Mouse (Mus musculus) heart, embryonic 11.5 days (tissue): ENCODE measurements around the gene Nebl. TPM values are rescaled to one million over a fixed set of nuclear protein-coding genes. Genes with fewer than 3 reads are reported as not detected.

ENCODE experiments used
- ATAC-seq: fragments of 200-750 bp; cut with Nextera tagmentation; replicated peaks from 2 replicates; pipeline ENCODE4 v1.8.0; 2017; ENCODE audit warnings: moderate library complexity; ENCODE audit not compliant: insufficient number of reproducible peaks, low FRiP score, low TSS enrichment
- H3K27ac ChIP-seq: fragments of 300-500 bp; sonication (generic); 2 replicates; pipeline ENCODE4 v1.5.1; 2014; ENCODE audit warnings: mild to moderate bottlenecking, low read depth, low read length
- H3K27me3 ChIP-seq: fragments of 300-500 bp; sonication (generic); 2 replicates; pipeline ENCODE4 v1.6.1; 2014; ENCODE audit warnings: mild to moderate bottlenecking, low read length, mixed read lengths; ENCODE audit not compliant: control insufficient read depth, insufficient read depth
- H3K36me3 ChIP-seq: fragments of 300-500 bp; sonication (generic); 2 replicates; pipeline ENCODE4 v1.6.1; 2014; ENCODE audit warnings: mild to moderate bottlenecking, low read length, moderate library complexity, mixed read lengths; ENCODE audit not compliant: control insufficient read depth, insufficient read depth
- H3K4me1 ChIP-seq: fragments of 300-500 bp; sonication (generic); 2 replicates; pipeline ENCODE4 v1.6.1; 2014; ENCODE audit warnings: low read length; ENCODE audit not compliant: control insufficient read depth, insufficient read depth
- H3K4me2 ChIP-seq: fragments of 300-500 bp; sonication (generic); 2 replicates; pipeline ENCODE4 v1.6.1; 2014; ENCODE audit warnings: mild to moderate bottlenecking, moderate library complexity
- H3K4me3 ChIP-seq: fragments of 300-500 bp; sonication (generic); 2 replicates; pipeline ENCODE4 v1.5.1; 2014; ENCODE audit warnings: low read depth, low read length
- H3K9ac ChIP-seq: fragments of 300-500 bp; sonication (generic); 2 replicates; pipeline ENCODE4 v1.6.1; 2014; ENCODE audit warnings: mild to moderate bottlenecking, low read depth, low read length, moderate library complexity
- H3K9me3 ChIP-seq: fragments of 300-500 bp; sonication (generic); replicated peaks from 2 replicates; pipeline ENCODE4 v1.6.1; 2016; ENCODE audit warnings: low read length; ENCODE audit not compliant: control insufficient read depth
- WGBS: fragments of 180-500 bp; shearing (Covaris S2); extraction: QIAGEN DNeasy Blood & Tissue Kit; methylation state at CpG from one replicate; pipeline ENCODE4 v1.1.7; 2014; ENCODE audit not compliant: insufficient replicate concordance; 5-methylcytosine and 5-hydroxymethylcytosine counted together
- polyA plus RNA-seq: library from polyadenylated mRNA; unstranded; fragments of >200 nt; fragmentation: Nextera tagmentation; extraction: Ambion mirVana; gene quantifications from 2 replicates; pipeline ENCODE4 v1.2.1, GENCODE M21; 2014

Nebl gene
- 403 and 457 TPM in 2 replicates for polyA plus RNA-seq

GRCm38 (mm10) chr2:17730957-17731830 is at the start of gene Nebl:
Nebl (minus strand) TSS chr2:17731464.
- no peak within 1 kb of the TSS for H3K27ac ChIP-seq
- WGBS, result under 1% methylated on average over 59 of the region's 59 CpGs
- H3K9ac ChIP-seq, result peak within 1 kb of the TSS; percentile 65
- H3K4me3 ChIP-seq, result peak within 1 kb of the TSS; percentile 56
- H3K4me1 ChIP-seq, result no peaks in the 10 kb centered on the region; the same call in 1 of the 2 replicates
- no peaks in the 10 kb centered on the region for H3K36me3 ChIP-seq
- no peaks in the 10 kb centered on the region for H3K9me3 ChIP-seq
- ATAC-seq, result peak; percentile 65
- peaks cover 20% of the 10 kb centered on the region for H3K27me3 ChIP-seq
- peak within 1 kb of the TSS; percentile 97 for H3K4me2 ChIP-seq

DNA sequence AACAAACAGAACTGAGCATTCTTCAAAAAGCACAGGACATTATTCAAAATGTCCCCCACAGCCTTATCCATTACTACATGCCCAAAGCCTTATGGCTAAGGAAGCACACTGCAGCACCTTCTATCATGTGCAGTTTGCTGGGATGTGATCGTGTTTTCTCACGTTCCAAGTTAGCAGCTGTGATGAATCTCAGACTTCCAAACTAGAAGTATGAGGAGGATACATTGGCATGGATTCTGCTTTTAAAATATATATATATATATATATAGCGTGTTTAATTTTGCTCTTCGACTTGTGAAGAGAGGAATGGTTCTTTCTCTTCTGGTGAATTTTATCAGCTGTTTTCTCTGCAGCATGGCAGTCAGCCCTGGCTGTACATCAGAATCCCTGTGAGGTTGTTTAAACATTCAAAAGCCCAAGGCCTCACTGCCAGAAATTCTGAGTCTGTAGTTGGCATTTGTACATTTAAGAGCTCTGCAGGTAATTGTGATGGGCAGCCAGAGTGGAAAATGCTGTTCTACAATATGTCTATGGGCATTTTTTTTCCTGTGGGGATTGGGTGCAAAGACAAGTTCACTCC is 39.1 kb upstream of the Nebl start:
- H3K4me2 ChIP-seq, result no peak overlapping the region
- WGBS, result 79% methylated on average over 4 of the region's 4 CpGs
- no peaks in the 10 kb centered on the region for H3K36me3 ChIP-seq
- H3K9ac ChIP-seq, result no peak overlapping the region
- H3K27ac ChIP-seq, result no peak overlapping the region
- H3K4me3 ChIP-seq, result no peak overlapping the region
- H3K9me3 ChIP-seq, result no peaks in the 10 kb centered on the region
- H3K4me1 ChIP-seq, result no peaks in the 10 kb centered on the region
- no peak for ATAC-seq
- H3K27me3 ChIP-seq, result no peaks in the 10 kb centered on the region

- H3K27ac ChIP-seq, result no peak overlapping the region
- ATAC-seq, result no peak
- no peaks in the 10 kb centered on the region for H3K36me3 ChIP-seq
- no peaks in the 10 kb centered on the region for H3K27me3 ChIP-seq
- H3K4me2 ChIP-seq, result no peak overlapping the region
- H3K9ac ChIP-seq, result no peak overlapping the region
- no peak overlapping the region for H3K4me3 ChIP-seq
- no peaks in the 10 kb centered on the region for H3K4me1 ChIP-seq
- 78% methylated on average over 5 of the region's 5 CpGs for WGBS
- no peaks in the 10 kb centered on the region for H3K9me3 ChIP-seq
Measured at GRCm38 (mm10) chr2:17769242-17769755, 38.0 kb upstream of the Nebl start.

GRCm38 (mm10) chr2:17756271-17756670 is 25.0 kb upstream of the Nebl start:
- no peak for ATAC-seq
- H3K27ac ChIP-seq, result no peak overlapping the region
- 40% methylated on average over 4 of the region's 4 CpGs for WGBS
- no peaks in the 10 kb centered on the region for H3K36me3 ChIP-seq
- no peak overlapping the region for H3K9ac ChIP-seq
- H3K9me3 ChIP-seq, result no peaks in the 10 kb centered on the region
- H3K4me1 ChIP-seq, result no peaks in the 10 kb centered on the region
- H3K4me3 ChIP-seq, result no peak overlapping the region
- H3K27me3 ChIP-seq, result no peaks in the 10 kb centered on the region
- H3K4me2 ChIP-seq, result no peak overlapping the region

DNA sequence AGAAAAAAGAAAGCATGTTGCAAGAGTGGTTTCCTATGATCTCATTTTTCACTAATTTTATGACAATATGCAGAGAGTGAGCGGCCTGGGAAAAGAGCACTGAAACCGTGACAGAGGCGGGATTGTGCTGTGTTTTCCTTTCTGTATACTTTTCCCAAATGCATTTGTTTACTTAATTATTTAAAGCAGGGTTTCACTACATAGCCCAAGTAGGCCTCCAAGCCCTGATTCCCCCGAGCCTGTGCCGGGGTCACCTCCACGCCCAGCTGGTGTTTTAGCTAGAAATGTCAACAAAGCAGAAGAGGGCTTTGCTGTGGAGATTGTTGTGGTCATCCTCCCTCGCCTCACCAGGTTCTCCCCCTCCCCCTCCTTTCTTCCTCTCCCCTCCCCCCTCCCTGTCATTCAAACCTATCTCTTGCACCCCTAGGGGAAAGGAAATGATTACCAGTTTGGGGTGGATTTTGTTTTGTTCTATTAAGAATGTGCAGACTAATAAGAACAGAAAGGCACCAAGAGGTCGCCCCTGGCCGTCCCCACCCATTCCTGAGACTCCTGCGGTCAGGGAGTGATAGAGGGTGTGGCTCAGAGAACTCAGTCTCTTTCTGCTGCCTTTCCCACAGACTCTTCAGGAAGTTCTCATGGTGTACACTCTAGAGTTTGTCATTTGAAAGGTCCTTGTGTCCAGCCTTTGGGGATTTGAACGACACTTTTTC is 10.9 kb upstream of the Nebl start:
- Histone ChIP-seq H3K27me3 (no peaks in the 10 kb centered on the region), H3K36me3 (no peaks in the 10 kb centered on the region), H3K27ac (no peak overlapping the region), H3K4me3 (peak overlapping the region; percentile 22; the same call in 1 of the 2 replicates), H3K9ac (no peak overlapping the region), H3K4me2 (peak overlapping the region; percentile 52), H3K4me1 (peaks cover 5% of the 10 kb centered on the region; the same call in 1 of the 2 replicates), H3K9me3 (no peaks in the 10 kb centered on the region)
- 7% methylated on average over 11 of the region's 11 CpGs for WGBS
- no peak for ATAC-seq

DNA sequence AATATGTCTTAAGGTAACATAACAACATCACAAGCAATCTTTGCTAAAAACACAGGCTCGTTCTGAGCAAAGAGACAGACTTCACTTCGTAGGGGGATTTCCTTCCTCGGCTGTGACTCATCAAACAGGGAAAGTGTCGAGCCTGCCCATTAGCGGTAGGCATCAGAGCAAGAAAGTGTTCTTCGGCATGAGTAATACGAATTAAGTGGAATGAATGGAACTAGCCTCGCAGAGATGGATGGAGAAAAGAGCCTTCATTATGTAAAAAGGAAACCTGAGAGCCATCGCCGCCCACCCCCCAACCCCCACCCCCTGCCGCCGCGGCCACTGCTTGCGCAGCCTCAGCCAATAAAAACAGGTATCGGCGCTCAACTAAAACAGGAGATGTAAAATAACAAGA is 10.3 kb upstream of the Nebl start:
- Histone ChIP-seq H3K4me1 (peaks cover 5% of the 10 kb centered on the region; the same call in 1 of the 2 replicates), H3K27ac (no peak overlapping the region), H3K36me3 (no peaks in the 10 kb centered on the region), H3K4me3 (peak overlapping the region; percentile 22), H3K9ac (no peak overlapping the region), H3K4me2 (peak overlapping the region; percentile 52), H3K9me3 (no peaks in the 10 kb centered on the region), H3K27me3 (no peaks in the 10 kb centered on the region)
- under 1% methylated on average over 16 of the region's 16 CpGs for WGBS
- ATAC-seq, result 0 out of 2 replicates have a peak, but pooled peaks have one; percentile 49

DNA sequence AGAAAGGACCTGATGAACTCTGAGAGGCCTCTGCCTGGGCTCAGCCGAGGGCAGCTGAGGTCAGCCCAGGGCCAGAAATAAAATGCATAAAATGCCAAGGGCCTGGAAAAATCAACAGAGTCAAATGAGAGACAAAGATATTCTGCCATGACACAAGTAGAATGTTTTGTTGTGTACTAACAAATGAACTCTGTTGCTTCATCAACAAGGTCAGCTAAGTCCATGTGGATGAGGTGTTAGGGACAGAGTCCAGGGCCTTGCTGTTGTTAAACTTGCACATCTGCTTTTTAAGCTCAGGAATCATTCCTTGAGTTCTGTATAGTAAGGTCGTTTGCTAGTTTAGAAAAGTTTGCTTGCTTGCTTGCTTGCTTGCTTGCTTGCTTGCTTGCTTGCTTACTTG is 9.2 kb upstream of the Nebl start:
- no peak overlapping the region for H3K9ac ChIP-seq
- H3K4me3 ChIP-seq, result no peak overlapping the region
- H3K27me3 ChIP-seq, result no peaks in the 10 kb centered on the region
- no peak overlapping the region for H3K27ac ChIP-seq
- H3K9me3 ChIP-seq, result no peaks in the 10 kb centered on the region
- H3K4me1 ChIP-seq, result peaks cover 5% of the 10 kb centered on the region; the same call in 1 of the 2 replicates
- H3K4me2 ChIP-seq, result no peak overlapping the region
- no peak for ATAC-seq
- H3K36me3 ChIP-seq, result no peaks in the 10 kb centered on the region
- WGBS, result 57% methylated on average over 2 of the region's 2 CpGs

GRCm38 (mm10) chr2:17732210-17732609 is 946 bp upstream of the Nebl start:
- Histone ChIP-seq H3K4me3 (no peak overlapping the region), H3K27ac (no peak overlapping the region), H3K4me2 (peak overlapping the region; percentile 97; the same call in 1 of the 2 replicates), H3K36me3 (no peaks in the 10 kb centered on the region), H3K9me3 (no peaks in the 10 kb centered on the region), H3K4me1 (no peaks in the 10 kb centered on the region; the same call in 1 of the 2 replicates), H3K9ac (no peak overlapping the region), H3K27me3 (peaks cover 20% of the 10 kb centered on the region)
- 30% methylated on average over 7 of the region's 7 CpGs for WGBS
- ATAC-seq, result no peak
